Mouse (Mus musculus) small intestine, adult 2 months (tissue): ENCODE data around the gene Kcnk16.

Source experiments
- CTCF ChIP-seq: fragments of 200-500 bp; IDR thresholded peaks from 2 replicates; pipeline ENCODE4 v1.5.1; 2012; ENCODE audit warnings: low read depth, mild to moderate bottlenecking, control low read depth, inconsistent platforms, low read length, moderate library complexity, mixed read lengths; ENCODE audit not compliant: insufficient replicate concordance, insufficient read length; ENCODE audit errors: extremely low read depth
- POLR2A ChIP-seq: fragments of 200-500 bp; IDR thresholded peaks from 2 replicates; pipeline ENCODE4 v1.6.1; 2012; ENCODE audit warnings: low read depth, mild to moderate bottlenecking, control low read depth, inconsistent platforms, low read length, moderate library complexity

- TF ChIP-seq POLR2A (no peak), CTCF (no peak)
These were observed 46.1 kb upstream of the Kcnk16 start for GRCm38 (mm10) chr14:20315137-20315536.
